Mouse (Mus musculus): Measurements from ENCODE around the gene Tmem221. TPM values are rescaled to one million over a fixed set of nuclear protein-coding genes. Genes with fewer than 3 reads are reported as not detected.

Gene Tmem221
- polyA plus RNA-seq, 1 experiment from 2014 or later, result 19.1 TPM

DNA sequence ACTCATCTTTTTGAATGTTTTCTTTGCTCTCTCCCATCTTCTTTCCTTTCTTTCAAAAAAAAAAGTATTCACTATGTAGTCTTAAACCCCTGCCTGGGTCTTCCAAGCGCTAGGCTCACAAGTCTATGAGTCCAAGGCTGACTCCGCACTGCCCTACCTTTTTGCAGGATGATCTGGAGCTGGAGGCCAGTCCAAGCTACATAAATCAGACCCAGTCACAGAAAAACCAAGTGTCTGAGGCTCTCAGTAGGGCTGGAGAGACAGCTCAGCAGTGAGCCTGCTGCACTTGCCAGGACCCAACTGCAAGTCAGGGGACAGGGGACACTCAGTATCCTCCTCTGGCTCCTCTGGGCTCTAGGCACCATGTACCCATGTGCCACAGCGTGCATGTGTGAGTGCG lies 54.3 kb downstream of the Tmem221 start:
- no peak overlapping the region for H3K9ac ChIP-seq (ENCODE audit: low read depth, low read length)
- peaks cover 17% of the 10 kb centered on the region; the same call in 1 of the 2 replicates for H3K27me3 ChIP-seq (ENCODE audit: insufficient read depth, low read length)
- H3K4me2 ChIP-seq (ENCODE audit: low read length), result no peak overlapping the region
- no peak overlapping the region for H3K27ac ChIP-seq
- no peaks in the 10 kb centered on the region for H3K36me3 ChIP-seq (ENCODE audit: insufficient read depth, low read length)
- no peak for DNase-seq (ENCODE audit: low spot score)
- no peak for ATAC-seq (replicated peaks; ENCODE audit: low FRiP score, low read depth)
- no peak overlapping the region for H3K4me3 ChIP-seq (replicated peaks; ENCODE audit: low read depth, low read length)
- H3K9me3 ChIP-seq (replicated peaks; ENCODE audit: low read length), result no peaks in the 10 kb centered on the region
- TF ChIP-seq CTCF (IDR thresholded peaks at IDR 0.05; ENCODE audit: low read depth), result no peak
- H3K4me1 ChIP-seq (replicated peaks; ENCODE audit: insufficient read depth, low read length), result 0 out of 2 replicates have a peak, but pooled peaks cover 6% of the 10 kb centered on the region
- WGBS, result 78% methylated on average over 4 of the region's 4 CpGs

Other genes starting within 250 kb of the Tmem221 start
- gene Use1, start 192.0 kb downstream of the Tmem221 start, polyA plus RNA-seq (2015; fragmentation: Nextera tagmentation; extraction: Ambion mirVana), result 129 and 140 TPM in 2 replicates
- 8.1 and 8.4 TPM in 2 replicates for gene Ocel1, start 187.6 kb downstream of the Tmem221 start, polyA plus RNA-seq (2015; fragmentation: Nextera tagmentation; extraction: Ambion mirVana)
- gene Nr2f6, start 176.9 kb downstream of the Tmem221 start, polyA plus RNA-seq (2015; fragmentation: Nextera tagmentation; extraction: Ambion mirVana), result 110 and 138 TPM in 2 replicates
- 18.8 and 20.4 TPM in 2 replicates for gene Ushbp1, start 163.1 kb downstream of the Tmem221 start, polyA plus RNA-seq (2015; fragmentation: Nextera tagmentation; extraction: Ambion mirVana)
- gene Babam1, start 162.0 kb downstream of the Tmem221 start, polyA plus RNA-seq (2015; fragmentation: Nextera tagmentation; extraction: Ambion mirVana), result 92.3 and 96.4 TPM in 2 replicates
- gene Ankle1, start 152.9 kb downstream of the Tmem221 start, polyA plus RNA-seq (2015; fragmentation: Nextera tagmentation; extraction: Ambion mirVana), result 7.9 and 9.2 TPM in 2 replicates
- gene Abhd8, start 95.2 kb downstream of the Tmem221 start, polyA plus RNA-seq (2015; fragmentation: Nextera tagmentation; extraction: Ambion mirVana), result 35.0 and 38.3 TPM in 2 replicates
- 242 and 245 TPM in 2 replicates for gene Mrpl34, start 93.9 kb downstream of the Tmem221 start, polyA plus RNA-seq (2015; fragmentation: Nextera tagmentation; extraction: Ambion mirVana)
- gene Dda1, start 89.7 kb downstream of the Tmem221 start, polyA plus RNA-seq (2015; fragmentation: Nextera tagmentation; extraction: Ambion mirVana), result 88.0 and 93.7 TPM in 2 replicates
- gene Ano8, start 72.9 kb downstream of the Tmem221 start, polyA plus RNA-seq (2015; fragmentation: Nextera tagmentation; extraction: Ambion mirVana), result 0.84 and 1.4 TPM in 2 replicates
- gene Gtpbp3, start 70.8 kb downstream of the Tmem221 start, polyA plus RNA-seq (2015; fragmentation: Nextera tagmentation; extraction: Ambion mirVana), result 14.5 and 14.6 TPM in 2 replicates
- 182 and 208 TPM in 2 replicates for gene Plvap, start 47.1 kb downstream of the Tmem221 start, polyA plus RNA-seq (2015; fragmentation: Nextera tagmentation; extraction: Ambion mirVana)
- gene Ccdc194, start 33.2 kb downstream of the Tmem221 start, polyA plus RNA-seq (2015; fragmentation: Nextera tagmentation; extraction: Ambion mirVana), result 0.19 and 0.20 TPM in 2 replicates
- gene Bst2, start 21.4 kb downstream of the Tmem221 start, polyA plus RNA-seq (2015; fragmentation: Nextera tagmentation; extraction: Ambion mirVana), result 106 and 124 TPM in 2 replicates
- 129 and 131 TPM in 2 replicates for gene Mvb12a, start 15.9 kb downstream of the Tmem221 start, polyA plus RNA-seq (2015; fragmentation: Nextera tagmentation; extraction: Ambion mirVana)
- 0.13 and 0.20 TPM in 2 replicates for gene Nxnl1, start 7.7 kb upstream of the Tmem221 start, polyA plus RNA-seq (2015; fragmentation: Nextera tagmentation; extraction: Ambion mirVana)
- 50.5 and 53.7 TPM in 2 replicates for gene Slc27a1, start 10.0 kb upstream of the Tmem221 start, polyA plus RNA-seq (2015; fragmentation: Nextera tagmentation; extraction: Ambion mirVana)
- 279 and 296 TPM in 2 replicates for gene Pgls, start 33.3 kb upstream of the Tmem221 start, polyA plus RNA-seq (2015; fragmentation: Nextera tagmentation; extraction: Ambion mirVana)
- 2.5 and 2.8 TPM in 2 replicates for gene Fam129c, start 38.8 kb upstream of the Tmem221 start, polyA plus RNA-seq (2015; fragmentation: Nextera tagmentation; extraction: Ambion mirVana)
- gene Colgalt1, start 52.1 kb upstream of the Tmem221 start, polyA plus RNA-seq (2015; fragmentation: Nextera tagmentation; extraction: Ambion mirVana), result 64.1 and 66.2 TPM in 2 replicates
- gene Unc13a, start 112.9 kb upstream of the Tmem221 start, polyA plus RNA-seq (2015; fragmentation: Nextera tagmentation; extraction: Ambion mirVana), result 0.50 and 0.60 TPM in 2 replicates
- gene Jak3, start 117.4 kb upstream of the Tmem221 start, polyA plus RNA-seq (2015; fragmentation: Nextera tagmentation; extraction: Ambion mirVana), result 5.3 TPM in 2 replicates
- gene Insl3, start 130.3 kb upstream of the Tmem221 start, polyA plus RNA-seq (2015; fragmentation: Nextera tagmentation; extraction: Ambion mirVana), result 1.3 TPM in 2 replicates
- 4.3 TPM in 2 replicates for gene B3gnt3, start 142.9 kb upstream of the Tmem221 start, polyA plus RNA-seq (2015; fragmentation: Nextera tagmentation; extraction: Ambion mirVana)
- 3.4 and 4.1 TPM in 2 replicates for gene Fcho1, start 166.8 kb upstream of the Tmem221 start, polyA plus RNA-seq (2015; fragmentation: Nextera tagmentation; extraction: Ambion mirVana)

Data from kidney, postnatal 0 days (tissue).